Mouse (Mus musculus): ENCODE measurements around the gene BC035044.

DNA sequence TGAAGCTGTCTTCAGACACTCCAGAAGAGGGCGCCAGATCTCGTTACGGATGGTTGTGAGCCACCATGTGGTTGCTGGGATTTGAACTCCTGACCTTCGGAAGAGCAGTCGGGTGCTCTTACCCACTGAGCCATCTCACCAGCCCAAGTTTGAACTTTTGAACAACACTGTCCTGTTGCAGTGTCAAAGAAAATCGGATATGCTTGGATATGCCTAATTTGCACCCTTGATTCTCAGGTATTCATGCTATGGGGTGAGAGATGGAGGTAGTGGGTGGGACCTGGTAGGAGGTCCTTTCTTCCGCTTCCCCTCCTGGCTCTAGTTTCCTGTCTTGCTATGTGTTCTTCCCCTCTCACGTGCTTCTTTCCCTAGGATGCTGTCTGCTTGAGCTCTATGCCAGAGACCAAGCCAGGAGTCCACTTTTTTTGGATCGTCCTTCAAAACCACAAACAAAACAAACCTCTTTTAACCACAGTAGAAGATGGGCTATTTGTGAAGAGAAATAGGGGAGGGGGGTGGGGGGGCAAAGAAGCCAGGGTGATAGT is 44.9 kb downstream of the BC035044 start:
- TF ChIP-seq POLR2A (IDR thresholded peaks at IDR 0.05; ENCODE audit: insufficient read depth, low read length) = no peak
- no peak for TF ChIP-seq CTCF (IDR thresholded peaks at IDR 0.05; ENCODE audit: low read depth, low read length)
- no peak for TF ChIP-seq EP300 (IDR thresholded peaks at IDR 0.05; ENCODE audit: insufficient read depth, low read depth, low read length)

All from ES-Bruce4 (cell line).